Mouse (Mus musculus) limb, embryonic 10.5 days (tissue): ENCODE measurements around the gene Ercc4. TPM values are rescaled to one million over a fixed set of nuclear protein-coding genes. Genes with fewer than 3 reads are reported as not detected.

Experiments
- DNase-seq: peaks from one replicate; pipeline ENCODE4 v3.0.0-alpha.2; 2017; ENCODE audit warnings: low spot score
- H3K27ac ChIP-seq: fragments of 300-500 bp; sonication (generic); 2 replicates; pipeline ENCODE4 v1.5.1; 2016; ENCODE audit warnings: mild to moderate bottlenecking
- H3K27me3 ChIP-seq: fragments of 300-500 bp; sonication (generic); 2 replicates; pipeline ENCODE4 v1.6.1; 2016; ENCODE audit warnings: low read depth, mild to moderate bottlenecking; ENCODE audit not compliant: poor library complexity, severe bottlenecking
- H3K36me3 ChIP-seq: fragments of 300-500 bp; sonication (generic); 2 replicates; pipeline ENCODE4 v1.6.1; 2016; ENCODE audit warnings: mild to moderate bottlenecking, moderate library complexity
- H3K4me1 ChIP-seq: fragments of 300-500 bp; sonication (generic); 2 replicates; pipeline ENCODE4 v1.6.1; 2016
- H3K4me3 ChIP-seq: fragments of 300-500 bp; sonication (generic); 2 replicates; pipeline ENCODE4 v1.5.1; 2016; ENCODE audit warnings: mild to moderate bottlenecking, moderate library complexity
- H3K9me3 ChIP-seq: fragments of 300-500 bp; sonication (generic); replicated peaks from 2 replicates; pipeline ENCODE4 v1.6.1; 2016; ENCODE audit warnings: mild to moderate bottlenecking
- WGBS: fragments of 180-500 bp; shearing (Covaris S2); methylation state at CpG from one replicate; pipeline ENCODE4 v1.1.7; 2016; 5-methylcytosine and 5-hydroxymethylcytosine counted together
- polyA plus RNA-seq: library from polyadenylated mRNA; unstranded; fragments of >200 nt; fragmentation: Nextera tagmentation; extraction: Ambion mirVana; gene quantifications from 2 replicates; pipeline ENCODE4 v1.2.1, GENCODE M21; 2016

Gene Ercc4
- polyA plus RNA-seq, 1 experiment from 2014 or later, result 12.2 TPM

DNA sequence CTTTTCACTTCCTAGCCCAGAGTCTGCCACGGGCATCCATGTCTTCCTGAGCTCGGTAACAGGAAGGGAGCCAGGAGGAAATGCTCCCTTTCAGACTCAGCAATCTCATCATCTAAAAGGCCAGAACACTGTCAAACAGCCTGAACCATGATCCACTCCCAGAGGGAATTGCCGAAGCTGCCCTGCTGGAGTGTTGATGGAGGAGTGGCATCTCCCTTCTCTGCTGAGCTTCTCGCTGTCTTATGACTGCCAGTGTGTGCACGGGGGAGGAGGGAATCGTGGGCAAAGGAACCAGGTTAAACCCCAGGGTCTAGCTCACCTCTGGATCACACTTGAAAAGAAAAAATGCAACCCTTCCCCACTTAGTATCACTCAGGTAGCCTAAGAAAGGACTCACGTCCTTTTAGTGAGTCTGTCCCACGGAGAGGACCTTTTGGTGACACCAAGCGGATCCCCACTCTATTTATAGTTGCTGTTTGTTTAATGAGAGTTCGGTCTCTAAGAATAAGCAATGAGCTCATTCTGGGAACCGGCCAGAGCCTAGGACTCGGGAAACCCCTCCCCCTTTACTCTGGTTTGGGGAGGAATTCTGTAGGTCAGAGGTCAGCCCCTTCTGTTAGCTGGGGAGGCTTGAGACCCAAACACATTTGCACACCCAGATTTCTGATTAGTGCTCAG lies 80.1 kb downstream of the Ercc4 start:
- no peaks in the 10 kb centered on the region for H3K9me3 ChIP-seq
- H3K27me3 ChIP-seq, result no peaks in the 10 kb centered on the region
- H3K36me3 ChIP-seq, result no peaks in the 10 kb centered on the region
- no peak overlapping the region for H3K4me3 ChIP-seq
- no peak for DNase-seq
- H3K4me1 ChIP-seq, result peaks cover 7% of the 10 kb centered on the region; the same call in 1 of the 2 replicates
- H3K27ac ChIP-seq, result no peak overlapping the region
- 56% methylated on average over 12 of the region's 12 CpGs for WGBS

DNA sequence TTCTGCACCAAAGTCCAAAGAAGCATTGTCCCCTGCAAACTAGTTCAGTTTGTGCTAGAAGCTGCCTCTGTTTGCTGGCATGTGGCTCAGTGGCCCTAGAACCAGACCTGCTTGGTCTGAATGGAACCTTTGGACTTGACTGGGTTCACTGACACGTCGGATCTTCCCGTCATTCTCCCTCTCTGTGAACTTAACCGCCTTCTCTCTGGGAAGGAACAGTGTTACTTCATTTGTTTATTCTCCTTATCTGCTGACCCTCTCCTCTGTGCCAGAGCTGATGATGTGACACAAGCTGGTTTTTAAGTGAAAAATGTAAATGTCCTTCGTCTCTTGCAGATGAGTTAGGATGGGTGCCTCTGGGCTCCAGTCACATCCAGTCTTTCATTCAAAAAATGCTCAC lies 81.0 kb downstream of the Ercc4 start:
- Histone ChIP-seq H3K27me3 (no peaks in the 10 kb centered on the region), H3K4me3 (no peak overlapping the region), H3K9me3 (no peaks in the 10 kb centered on the region), H3K27ac (no peak overlapping the region), H3K36me3 (no peaks in the 10 kb centered on the region), H3K4me1 (peaks cover 7% of the 10 kb centered on the region; the same call in 1 of the 2 replicates)
- no peak for DNase-seq
- WGBS, result 76% methylated on average over 5 of the region's 5 CpGs

DNA sequence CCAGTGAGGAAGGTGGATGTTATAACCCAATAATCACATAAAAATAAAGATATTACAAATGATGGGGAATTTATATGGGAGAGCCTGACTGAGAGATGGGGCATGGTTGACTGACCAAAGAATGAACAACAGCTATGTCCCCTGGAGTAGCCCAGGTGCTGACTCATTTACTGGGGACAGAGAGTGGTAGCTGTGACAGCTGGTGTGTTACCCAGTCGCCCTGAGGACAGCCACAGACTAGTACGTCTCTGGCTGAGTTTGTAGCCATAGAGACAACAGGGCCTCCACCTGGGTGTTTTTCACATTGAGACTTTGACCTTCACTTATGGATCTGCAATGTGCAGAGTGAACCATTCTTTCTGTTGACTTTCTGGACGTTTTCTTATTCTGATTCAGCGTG lies 81.7 kb downstream of the Ercc4 start:
- Histone ChIP-seq H3K9me3 (no peaks in the 10 kb centered on the region), H3K36me3 (no peaks in the 10 kb centered on the region), H3K4me3 (no peak overlapping the region), H3K4me1 (peaks cover 7% of the 10 kb centered on the region; the same call in 1 of the 2 replicates), H3K27me3 (no peaks in the 10 kb centered on the region), H3K27ac (no peak overlapping the region)
- no peak for DNase-seq
- WGBS, result 86% methylated on average over 4 of the region's 4 CpGs

DNA sequence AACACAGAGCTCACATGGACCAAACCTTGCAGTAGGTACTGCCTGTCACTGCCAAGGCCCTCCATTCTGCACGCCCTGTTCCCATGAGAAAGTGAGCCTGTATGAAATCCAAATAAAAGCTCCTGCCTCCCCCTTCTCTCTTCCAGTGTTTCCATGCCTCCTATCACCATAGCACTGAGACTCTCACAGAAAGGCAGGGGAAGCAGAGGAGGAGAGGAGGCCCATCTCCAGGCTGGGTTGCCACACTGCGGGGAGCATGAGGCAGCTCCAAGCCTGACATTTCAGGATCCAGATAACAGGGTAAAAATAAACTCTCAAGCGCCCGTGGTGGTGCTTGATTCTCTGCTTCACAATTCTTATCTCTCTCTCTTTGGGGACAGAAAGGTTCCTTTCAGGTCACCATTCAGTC lies 84.2 kb downstream of the Ercc4 start:
- no peak overlapping the region for H3K27ac ChIP-seq
- no peak for DNase-seq
- H3K4me1 ChIP-seq, result peaks cover 7% of the 10 kb centered on the region; the same call in 1 of the 2 replicates
- no peaks in the 10 kb centered on the region for H3K9me3 ChIP-seq
- H3K4me3 ChIP-seq, result no peak overlapping the region
- 83% methylated on average over 4 of the region's 4 CpGs for WGBS
- H3K36me3 ChIP-seq, result no peaks in the 10 kb centered on the region
- no peaks in the 10 kb centered on the region for H3K27me3 ChIP-seq

GRCm38 (mm10) chr16:13194882-13195281 lies 85.4 kb downstream of the Ercc4 start:
- 85% methylated on average over 5 of the region's 5 CpGs for WGBS
- no peak for DNase-seq

GRCm38 (mm10) chr16:13196626-13197025 lies 87.1 kb downstream of the Ercc4 start:
- DNase-seq, result no peak
- Histone ChIP-seq H3K27ac (no peak overlapping the region), H3K27me3 (no peaks in the 10 kb centered on the region), H3K4me1 (peaks cover 10% of the 10 kb centered on the region), H3K9me3 (no peaks in the 10 kb centered on the region), H3K4me3 (no peak overlapping the region), H3K36me3 (no peaks in the 10 kb centered on the region)
- WGBS, result 77% methylated on average over 5 of the region's 5 CpGs

More at GRCm38 (mm10) chr16:13194882-13195281, 85.4 kb downstream of the Ercc4 start:
- Histone ChIP-seq H3K4me1 (peaks cover 10% of the 10 kb centered on the region), H3K4me3 (no peak overlapping the region), H3K9me3 (no peaks in the 10 kb centered on the region), H3K27me3 (no peaks in the 10 kb centered on the region), H3K27ac (no peak overlapping the region), H3K36me3 (no peaks in the 10 kb centered on the region)

DNA sequence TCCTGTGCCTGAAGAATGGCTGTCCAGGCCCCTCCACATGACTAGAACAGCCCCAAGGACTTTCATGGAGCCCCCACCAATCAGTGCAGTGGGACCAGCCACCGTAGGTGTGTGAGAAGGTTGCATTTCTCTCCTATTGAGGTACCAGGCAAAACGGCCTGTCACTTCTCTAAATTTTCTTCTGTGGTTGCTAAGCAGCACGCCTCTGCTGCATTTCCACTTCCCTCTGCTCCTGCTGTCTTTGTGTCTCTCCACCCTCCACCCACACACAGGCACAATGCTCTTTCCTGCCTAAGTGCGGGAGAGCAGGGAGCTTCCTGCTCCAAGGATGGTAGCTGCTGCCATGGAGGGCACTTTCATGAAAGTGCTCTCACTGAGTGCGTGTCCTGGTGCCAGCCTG lies 87.8 kb downstream of the Ercc4 start:
- Histone ChIP-seq H3K27ac (no peak overlapping the region), H3K36me3 (no peaks in the 10 kb centered on the region), H3K9me3 (no peaks in the 10 kb centered on the region), H3K27me3 (no peaks in the 10 kb centered on the region), H3K4me3 (no peak overlapping the region), H3K4me1 (peaks cover 10% of the 10 kb centered on the region)
- WGBS, result 78% methylated on average over 5 of the region's 5 CpGs
- DNase-seq, result no peak

DNA sequence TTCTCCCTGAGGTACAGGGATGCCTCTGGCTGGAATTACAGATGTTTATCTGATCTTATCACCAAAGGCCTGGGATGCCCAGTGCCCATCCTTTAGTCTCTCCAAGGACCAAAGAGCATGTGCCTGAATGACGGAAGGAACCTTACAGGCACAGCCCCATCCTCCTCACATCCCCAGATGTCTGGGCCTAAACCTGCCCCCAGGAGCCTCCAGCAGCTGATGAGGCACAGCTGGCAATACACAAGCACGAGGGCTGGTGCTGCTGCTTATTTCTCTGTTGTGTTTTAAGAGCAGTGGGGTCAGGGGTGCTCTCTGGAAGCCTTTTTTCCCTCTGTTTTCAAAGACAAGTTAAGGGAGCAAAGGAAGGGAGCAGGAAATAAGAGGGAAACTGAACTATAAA lies 89.7 kb downstream of the Ercc4 start:
- Histone ChIP-seq H3K9me3 (no peaks in the 10 kb centered on the region), H3K36me3 (no peaks in the 10 kb centered on the region), H3K27me3 (no peaks in the 10 kb centered on the region), H3K27ac (no peak overlapping the region), H3K4me3 (no peak overlapping the region), H3K4me1 (peaks cover 10% of the 10 kb centered on the region)
- WGBS, result 18% methylated on average over 2 of the region's 2 CpGs
- DNase-seq, result no peak

Other genes with a start within 250 kb of the Ercc4 start
- 17.1 and 21.3 TPM in 2 replicates for gene Mrtfb, start 146.8 kb downstream of the Ercc4 start, polyA plus RNA-seq